Mouse (Mus musculus) monocyte, adult 5-6 weeks (primary cell): ENCODE results near the gene Tfrc. TPM values are rescaled to one million over a fixed set of nuclear protein-coding genes. Genes with fewer than 3 reads are reported as not detected.

Experiments
- ATAC-seq: fragments of 153-309, 156-312 bp; replicated peaks from 2 replicates; pipeline ENCODE4 v1.8.0; 2017; ENCODE audit warnings: mild to moderate bottlenecking; ENCODE audit not compliant: low TSS enrichment, insufficient number of reproducible peaks, severe bottlenecking, poor library complexity, low FRiP score
- total RNA-seq: library from RNA; stranded (forward); fragments of 200-1000, 200-491, 200-594 nt; gene quantifications from 3 replicates; pipeline ENCODE4 v1.2.3, GENCODE M21; 2017

The Tfrc gene
- total RNA-seq, result 24.5 to 52.2 TPM (median 43.5 TPM) in 3 replicates

- peak; percentile 97 for ATAC-seq
Measured at GRCm38 (mm10) chr16:32608712-32609400, at the start of gene Tfrc. Gene Tfrc (plus strand): TSS chr16:32608920.

- ATAC-seq, result no peak
Measured at GRCm38 (mm10) chr16:32559493-32559892, 49.2 kb upstream of the Tfrc start.

- ATAC-seq, result no peak
Measured at GRCm38 (mm10) chr16:32563056-32563793, 45.5 kb upstream of the Tfrc start.

- ATAC-seq, result no peak
Measured at GRCm38 (mm10) chr16:32567282-32567681, 41.4 kb upstream of the Tfrc start.

GRCm38 (mm10) chr16:32568401-32568800 is 40.3 kb upstream of the Tfrc start:
- no peak for ATAC-seq

GRCm38 (mm10) chr16:32570042-32570441 is 38.7 kb upstream of the Tfrc start:
- ATAC-seq, result no peak

- no peak for ATAC-seq
Measured at GRCm38 (mm10) chr16:32572528-32572927, 36.2 kb upstream of the Tfrc start.

GRCm38 (mm10) chr16:32586482-32586881 is 22.2 kb upstream of the Tfrc start:
- ATAC-seq, result no peak

- ATAC-seq, result no peak
Measured at GRCm38 (mm10) chr16:32588568-32588967, 20.2 kb upstream of the Tfrc start.

GRCm38 (mm10) chr16:32591521-32591920 is 17.2 kb upstream of the Tfrc start:
- no peak for ATAC-seq

GRCm38 (mm10) chr16:32593283-32593805 is 15.4 kb upstream of the Tfrc start:
- no peak for ATAC-seq

GRCm38 (mm10) chr16:32593916-32594315 is 14.8 kb upstream of the Tfrc start:
- ATAC-seq, result 0 out of 2 replicates have a peak, but pooled peaks have one; percentile 15

- no peak; the same call in 1 of the 2 replicates for ATAC-seq
Measured at GRCm38 (mm10) chr16:32594701-32595100, 14.0 kb upstream of the Tfrc start.

GRCm38 (mm10) chr16:32595142-32595855 is 13.4 kb upstream of the Tfrc start:
- ATAC-seq, result peak; percentile 85

- 0 out of 2 replicates have a peak, but pooled peaks have one; percentile 9 for ATAC-seq
Measured at GRCm38 (mm10) chr16:32597909-32598381, 10.8 kb upstream of the Tfrc start.

- no peak for ATAC-seq
Measured at GRCm38 (mm10) chr16:32599151-32599550, 9.6 kb upstream of the Tfrc start.

- ATAC-seq, result no peak
Measured at GRCm38 (mm10) chr16:32602193-32602685, 6.5 kb upstream of the Tfrc start.

GRCm38 (mm10) chr16:32607562-32608343 is 967 bp upstream of the Tfrc start:
- ATAC-seq, result no peak
